Mouse (Mus musculus) liver, adult 2 months (tissue): Measurements from ENCODE around the gene Fgfr2.

Experiments
- CTCF ChIP-seq: fragments of 200-500 bp; IDR thresholded peaks from 2 replicates; pipeline ENCODE4 v1.5.1; 2011; ENCODE audit warnings: low read depth, low read length, control low read depth
- POLR2A ChIP-seq: fragments of 200-500 bp; IDR thresholded peaks from 2 replicates; pipeline ENCODE4 v1.6.1; 2011; ENCODE audit warnings: low read length, control low read depth; ENCODE audit not compliant: insufficient read depth; ENCODE audit errors: extremely low read depth

DNA sequence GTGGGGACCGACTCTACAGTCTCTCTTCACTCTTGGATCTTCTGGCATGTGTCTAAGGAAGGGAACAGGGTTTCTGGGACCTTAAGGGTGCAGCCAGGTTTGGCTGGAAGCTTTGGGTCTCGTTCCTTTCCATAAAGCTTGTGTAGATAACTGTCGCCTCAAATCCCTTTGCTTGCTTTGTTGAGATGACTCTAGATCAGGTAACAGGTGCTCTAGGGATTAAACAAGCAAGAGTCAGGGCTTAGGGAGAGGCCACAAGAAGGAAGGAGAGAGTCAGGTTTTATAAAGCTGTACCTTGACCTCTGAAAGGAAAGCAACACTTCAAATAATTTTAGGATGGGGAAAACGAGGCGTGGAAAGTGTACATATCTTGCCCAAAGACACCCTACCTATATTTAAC, 1570.4 kb downstream of the Fgfr2 start:
- TF ChIP-seq POLR2A (no peak), CTCF (no peak)
